Mouse (Mus musculus) CH12.LX (cell line): ENCODE results near the gene Nkx2-3.

ENCODE experiments used
- CHD2 ChIP-seq: IDR thresholded peaks from 2 replicates; pipeline ENCODE4 v1.6.1; 2011; ENCODE audit warnings: low read length, improper control_type of control experiment
- ETS1 ChIP-seq: conservative IDR thresholded peaks from 2 replicates; pipeline ENCODE4 v1.6.1; 2012; ENCODE audit warnings: low read depth, mild to moderate bottlenecking, inconsistent platforms, low read length, improper control_type of control experiment, moderate library complexity
- USF2 ChIP-seq: conservative IDR thresholded peaks from 2 replicates; pipeline ENCODE4 v1.6.1; 2011; ENCODE audit warnings: low read depth, low read length, improper control_type of control experiment
- ZNF384 ChIP-seq: IDR thresholded peaks from 2 replicates; pipeline ENCODE4 v1.6.1; 2012; ENCODE audit warnings: low read depth, low read length, improper control_type of control experiment, inconsistent platforms

DNA sequence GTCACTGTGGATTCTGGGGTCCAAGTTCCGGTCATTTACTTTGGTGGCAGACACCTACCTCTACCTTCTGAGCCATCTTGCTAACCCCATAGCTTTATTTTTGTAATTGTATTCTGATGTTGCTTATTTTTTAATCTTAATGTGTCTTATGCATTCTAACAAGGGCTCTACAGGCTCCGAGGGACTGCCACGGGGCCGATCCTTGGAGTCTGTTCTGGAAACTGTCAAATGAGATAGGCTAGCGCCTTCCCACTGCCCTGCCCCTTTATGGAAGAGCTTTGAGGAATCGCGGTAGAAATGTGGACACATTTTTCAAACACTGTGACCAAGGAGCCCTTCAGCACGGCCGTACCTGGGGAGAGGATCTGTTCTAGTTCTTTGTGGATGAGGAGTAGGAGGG lies 30.7 kb downstream of the Nkx2-3 start:
- TF ChIP-seq USF2 (no peak), ETS1 (no peak), ZNF384 (no peak), CHD2 (no peak)
